Mouse (Mus musculus): Measurements from ENCODE around the gene AC170998.1.
"Not testable (repeated sequence)": the region's sequence is repeated elsewhere in the genome, so short reads cannot be mapped to it uniquely, and the experiment has no call there.

AC170998.1 gene

GRCm38 (mm10) chr17:28707136-28707627, 18.7 kb upstream of the AC170998.1 start:
- no peak for DNase-seq (ENCODE audit: low read depth)

GRCm38 (mm10) chr17:28707816-28708215, 18.1 kb upstream of the AC170998.1 start:
- DNase-seq (ENCODE audit: low read depth), result no peak

- DNase-seq (ENCODE audit: low read depth), result no peak
Observed at GRCm38 (mm10) chr17:28708989-28709388, 16.9 kb upstream of the AC170998.1 start.

- no peak for DNase-seq (ENCODE audit: low read depth)
Observed at GRCm38 (mm10) chr17:28709552-28710290, 16.2 kb upstream of the AC170998.1 start.

GRCm38 (mm10) chr17:28710291-28710688, 15.6 kb upstream of the AC170998.1 start:
- no peak for DNase-seq (ENCODE audit: low read depth)

GRCm38 (mm10) chr17:28711237-28711636, 14.6 kb upstream of the AC170998.1 start:
- no peak for DNase-seq (ENCODE audit: low read depth)

- no peak for DNase-seq (ENCODE audit: low read depth)
Observed at GRCm38 (mm10) chr17:28712305-28712704, 13.6 kb upstream of the AC170998.1 start.

- no peak for DNase-seq (ENCODE audit: low read depth)
Observed at GRCm38 (mm10) chr17:28714006-28714405, 11.9 kb upstream of the AC170998.1 start.

- DNase-seq (ENCODE audit: low read depth), result no peak
Observed at GRCm38 (mm10) chr17:28715832-28716548, 9.9 kb upstream of the AC170998.1 start.

- no peak for DNase-seq (ENCODE audit: low read depth)
Observed at GRCm38 (mm10) chr17:28717535-28717934, 8.3 kb upstream of the AC170998.1 start.

- not testable (repeated sequence) for DNase-seq (ENCODE audit: low read depth)
Observed at GRCm38 (mm10) chr17:28727511-28727910, 1.6 kb downstream of the AC170998.1 start.

GRCm38 (mm10) chr17:28735317-28736105, 9.6 kb downstream of the AC170998.1 start:
- DNase-seq (ENCODE audit: low read depth), result no peak

- DNase-seq (ENCODE audit: low read depth), result no peak
Observed at GRCm38 (mm10) chr17:28736486-28736885, 10.6 kb downstream of the AC170998.1 start.

GRCm38 (mm10) chr17:28737973-28738372, 12.1 kb downstream of the AC170998.1 start:
- DNase-seq (ENCODE audit: low read depth), result no peak

- no peak for DNase-seq (ENCODE audit: low read depth)
Observed at GRCm38 (mm10) chr17:28739244-28739643, 13.4 kb downstream of the AC170998.1 start.

- DNase-seq (ENCODE audit: low read depth), result no peak
Observed at GRCm38 (mm10) chr17:28743145-28743866, 17.4 kb downstream of the AC170998.1 start.

GRCm38 (mm10) chr17:28743916-28744315, 18.0 kb downstream of the AC170998.1 start:
- DNase-seq (ENCODE audit: low read depth), result no peak

GRCm38 (mm10) chr17:28745773-28746172, 19.9 kb downstream of the AC170998.1 start:
- DNase-seq (ENCODE audit: low read depth), result no peak

GRCm38 (mm10) chr17:28748001-28748400, 22.1 kb downstream of the AC170998.1 start:
- DNase-seq (ENCODE audit: low read depth), result no peak

- DNase-seq (ENCODE audit: low read depth), result no peak
Observed at GRCm38 (mm10) chr17:28750580-28750979, 24.7 kb downstream of the AC170998.1 start.

GRCm38 (mm10) chr17:28756447-28756846, 30.6 kb downstream of the AC170998.1 start:
- no peak for DNase-seq (ENCODE audit: low read depth)

- no peak for DNase-seq (ENCODE audit: low read depth)
Observed at GRCm38 (mm10) chr17:28757470-28757869, 31.6 kb downstream of the AC170998.1 start.
